Mouse (Mus musculus) effector memory CD4-positive, alpha-beta T cell, adult 7 months (primary cell): Measurements from ENCODE around the gene BC053393. TPM values are rescaled to one million over a fixed set of nuclear protein-coding genes. Genes with fewer than 3 reads are reported as not detected.

ENCODE experiments used
- polyA plus RNA-seq: library from polyadenylated mRNA; unstranded; fragments of 100-300 nt; shearing (Covaris generic); gene quantifications from one replicate; pipeline ENCODE4 v1.2.1, GENCODE M21; 2017

Gene BC053393
- not detected for polyA plus RNA-seq

GRCm38 (mm10) chr11:46571327-46571726 is at the start of gene BC053393:
Gene BC053393, plus strand, starts transcription at chr11:46571536.

GRCm38 (mm10) chr11:46523912-46524311 is 47.4 kb upstream of the BC053393 start, which contains the start of gene Gm12169:
Gene Gm12169, plus strand, starts transcription at chr11:46524212.

GRCm38 (mm10) chr11:46629211-46629795 is 58.0 kb downstream of the BC053393 start, which contains the start of gene Dppa1:
Gene Dppa1, minus strand, starts transcription at chr11:46629261.

Other genes with a start within 250 kb of the BC053393 start
- 933 TPM for gene Itk, start 182.0 kb upstream of the BC053393 start, polyA plus RNA-seq
- gene Fam71b, start 175.0 kb upstream of the BC053393 start, polyA plus RNA-seq: 19.5 TPM
- 29.6 TPM for gene Med7, start 134.6 kb upstream of the BC053393 start, polyA plus RNA-seq
- gene Havcr2, start 116.6 kb upstream of the BC053393 start, polyA plus RNA-seq: 3.2 TPM
- not detected for gene Gm12169, start 47.3 kb upstream of the BC053393 start, polyA plus RNA-seq
- gene Dppa1, start 57.7 kb downstream of the BC053393 start, polyA plus RNA-seq: not detected
- gene Timd2, start 135.5 kb downstream of the BC053393 start, polyA plus RNA-seq: 0.17 TPM
- gene Havcr1, start 163.5 kb downstream of the BC053393 start, polyA plus RNA-seq: not detected
- 0.17 TPM for gene Timd4, start 239.3 kb downstream of the BC053393 start, polyA plus RNA-seq